Mouse (Mus musculus) heart, postnatal 0 days (tissue): ENCODE data around the gene Jade2.

Experiments
- CTCF ChIP-seq: IDR thresholded peaks from 2 replicates; pipeline ENCODE4 v1.5.1; 2016; ENCODE audit warnings: antibody characterized with exemption, control low read depth, low read depth
- EP300 ChIP-seq: IDR thresholded peaks from 2 replicates; pipeline ENCODE4 v1.6.1; 2016; ENCODE audit warnings: antibody characterized with exemption, low read depth

DNA sequence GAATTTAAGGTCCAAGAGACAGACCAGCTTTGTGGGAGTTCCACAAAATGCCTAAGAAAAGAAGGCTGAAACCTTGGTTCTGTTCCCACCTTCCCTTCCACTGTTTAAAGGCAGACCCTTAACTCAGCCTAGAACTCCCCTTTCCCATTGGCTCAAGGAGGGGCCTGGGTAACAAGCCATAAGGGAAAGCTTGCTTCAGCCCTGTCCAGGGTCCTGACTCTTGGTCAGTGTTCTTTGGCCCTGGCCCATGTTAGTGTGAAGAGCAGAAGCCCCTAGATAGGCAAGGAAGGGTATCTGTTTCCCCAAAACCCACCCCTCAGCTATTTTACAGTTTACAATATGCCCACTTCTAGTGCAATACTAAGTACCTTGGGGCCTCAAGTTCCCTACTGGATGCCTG lies 13.6 kb downstream of the Jade2 start:
- TF ChIP-seq CTCF (no peak), EP300 (no peak)
